14 mouse cellular contexts compared by ENCODE assay signal in the genomic region with DNA sequence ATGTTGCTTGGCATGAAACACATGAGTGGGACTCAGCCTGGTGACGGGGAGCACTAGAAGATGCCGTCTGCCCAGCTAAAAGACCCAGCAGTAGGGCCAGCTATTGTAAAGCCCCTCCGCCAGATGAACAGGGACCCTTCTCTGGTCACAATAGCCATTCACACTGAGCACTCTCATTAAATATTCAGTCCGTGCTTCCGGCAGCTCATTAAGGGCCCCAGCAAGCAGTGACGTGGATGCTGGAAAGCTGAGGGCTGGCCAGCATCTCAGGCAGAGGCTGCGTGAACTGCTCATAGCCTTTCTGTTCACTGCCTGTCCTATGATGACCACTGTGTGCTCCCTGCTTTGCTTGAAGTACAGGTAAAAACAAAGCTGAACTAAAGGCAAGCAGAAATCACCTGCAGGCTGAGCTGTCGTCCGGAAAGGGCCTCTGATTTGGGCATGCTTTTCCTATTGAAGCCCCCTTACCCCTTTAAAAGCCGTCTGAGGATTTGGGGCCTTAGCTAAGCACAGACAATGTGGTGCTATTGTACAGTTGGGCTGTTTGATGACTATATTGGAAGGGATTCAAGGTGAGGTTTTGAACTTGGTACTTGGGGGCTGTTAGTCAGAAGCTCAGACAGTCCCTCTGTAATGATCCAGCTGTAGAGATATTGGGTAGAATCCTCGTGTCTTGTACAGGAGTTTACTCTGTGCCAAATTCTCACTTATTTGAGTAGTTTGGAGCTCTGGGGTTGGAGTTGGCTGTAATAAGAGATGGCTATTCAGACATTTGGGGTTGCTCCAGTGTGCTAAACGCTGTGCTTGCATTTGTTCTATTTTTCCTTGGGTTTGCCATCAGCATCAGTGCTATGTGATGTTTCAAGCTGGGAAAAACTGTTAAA.
DNase-seq lines count a peak whose midpoint lies in the region; ATAC-seq and TF ChIP-seq lines count a peak whose summit lies in the region.
"Had no signal": no experiment of that assay in that cellular context is flagged by ENCODE, and none has a peak within 500 bp of the region (broad histone marks: within the 10 kb centered on the region; RNA-seq: fewer than 3 reads in every experiment).

No protein-coding gene starts in this region.

- peak; percentile 94 for ATAC-seq in hindbrain, embryonic 11.5 days (ENCODE audit: low FRiP score)
- ATAC-seq in midbrain, postnatal 0 days (ENCODE audit: low FRiP score): peak; percentile 81
- ATAC-seq: activated CD4-positive, CD25-positive, alpha-beta regulatory T cell, adult 4 months; intestine, embryonic 15.5 days had no signal

- H3K27me3 ChIP-seq in hindbrain, embryonic 11.5 days (ENCODE audit: control insufficient read depth, insufficient read depth, low read length): no peaks in the 10 kb centered on the region
- H3K27me3 ChIP-seq in midbrain, postnatal 0 days (ENCODE audit: insufficient read depth, low read length): no peaks in the 10 kb centered on the region
- H3K27me3 ChIP-seq: CH12.LX; intestine, embryonic 15.5 days had no signal

- H3K4me2 ChIP-seq in hindbrain, embryonic 11.5 days (replicated peaks; ENCODE audit: low read depth, low read length): peak overlapping the region; percentile 31; the same call in 1 of the 2 replicates
- 0 out of 2 replicates have a peak overlapping the region, but pooled peaks have one; percentile 5 for H3K4me2 ChIP-seq in midbrain, postnatal 0 days (ENCODE audit: low read depth, low read length, poor library complexity, severe bottlenecking)
- H3K4me2 ChIP-seq: intestine, embryonic 15.5 days; liver, embryonic 11.5 days had no signal

- peaks cover 3% of the 10 kb centered on the region for H3K4me1 ChIP-seq in hindbrain, embryonic 11.5 days (replicated peaks; ENCODE audit: control insufficient read depth, insufficient read depth, low read length)
- no peaks in the 10 kb centered on the region for H3K4me1 ChIP-seq in midbrain, postnatal 0 days (ENCODE audit: insufficient read depth, low read length)
- H3K4me1 ChIP-seq: intestine, embryonic 15.5 days had no signal

- TF ChIP-seq CTCF in midbrain, postnatal 0 days (IDR thresholded peaks at IDR 0.05): no peak

- peak overlapping the region; percentile 78 for H3K27ac ChIP-seq in hindbrain, embryonic 11.5 days (ENCODE audit: low read depth, low read length)
- 0 out of 2 replicates have a peak overlapping the region, but pooled peaks have one; percentile 7 for H3K27ac ChIP-seq in midbrain, postnatal 0 days (ENCODE audit: low read depth, low read length)
- H3K27ac ChIP-seq: intestine, embryonic 15.5 days had no signal

- DNase-seq in kidney, postnatal 10 days: peak; percentile 56
- no peak for DNase-seq in kidney, adult 11 months
- peak; percentile 40 for DNase-seq in embryo, embryonic 11.5 days (ENCODE audit: low read depth, low spot score)
- DNase-seq in hindbrain, embryonic 11.5 days (ENCODE audit: low spot score): peak; percentile 80
- DNase-seq in midbrain, postnatal 0 days (ENCODE audit: low spot score): peak; percentile 80
- no peak for DNase-seq in urinary bladder, adult 2 months (ENCODE audit: low spot score)
- DNase-seq in yolk sac, embryonic 10.5 days (ENCODE audit: low spot score): no peak
- DNase-seq in cerebellum, adult 11 months: no peak
- DNase-seq: cerebellum, adult 9-11 months; gastrocnemius, postnatal 36 days had no signal

- WGBS in hindbrain, embryonic 11.5 days: 26% methylated on average over 12 of the region's 12 CpGs
- WGBS in midbrain, postnatal 0 days: 24% methylated on average over 12 of the region's 12 CpGs

- no peaks in the 10 kb centered on the region for H3K36me3 ChIP-seq in hindbrain, embryonic 11.5 days (ENCODE audit: control insufficient read depth, insufficient read depth, low read length)
- H3K36me3 ChIP-seq in midbrain, postnatal 0 days (ENCODE audit: insufficient read depth, low read length): no peaks in the 10 kb centered on the region
- H3K36me3 ChIP-seq: intestine, embryonic 15.5 days had no signal

- peak overlapping the region; percentile 28; the same call in 1 of the 2 replicates for H3K9ac ChIP-seq in hindbrain, embryonic 11.5 days (ENCODE audit: low read depth, low read length)
- H3K9ac ChIP-seq in midbrain, postnatal 0 days (replicated peaks; ENCODE audit: low read length, poor library complexity, severe bottlenecking): no peak overlapping the region; the same call in 1 of the 2 replicates
- H3K9ac ChIP-seq: intestine, embryonic 15.5 days had no signal

- no peaks in the 10 kb centered on the region for H3K9me3 ChIP-seq in hindbrain, embryonic 11.5 days (ENCODE audit: control insufficient read depth, low read length)
- no peaks in the 10 kb centered on the region for H3K9me3 ChIP-seq in midbrain, postnatal 0 days (ENCODE audit: low read length)
- H3K9me3 ChIP-seq: intestine, embryonic 15.5 days had no signal

- H3K4me3 ChIP-seq in hindbrain, embryonic 11.5 days (ENCODE audit: low read depth, low read length): peak overlapping the region; percentile 18
- H3K4me3 ChIP-seq in midbrain, postnatal 0 days (ENCODE audit: low read depth, low read length): no peak overlapping the region
- H3K4me3 ChIP-seq: intestine, embryonic 15.5 days had no signal

Comparison
In these comparisons a context has a peak if more than half of its experiments do, and no peak if none do; other contexts are left out.
1. DNase-seq: peak in kidney, postnatal 10 days (single experiment), embryo, embryonic 11.5 days (single experiment), hindbrain, embryonic 11.5 days (single experiment) and midbrain, postnatal 0 days (single experiment); none in kidney, adult 11 months (single experiment), urinary bladder, adult 2 months (single experiment), yolk sac, embryonic 10.5 days (single experiment) and cerebellum, adult 11 months (single experiment).